Mouse (Mus musculus): ENCODE measurements at regions not wholly inside any gene's neighbourhood (a gene's known extent, or its start where the extent isn't known, plus 50 kb on each side); places are given as distances from the start of the nearest gene placed in this dataset.

DNA sequence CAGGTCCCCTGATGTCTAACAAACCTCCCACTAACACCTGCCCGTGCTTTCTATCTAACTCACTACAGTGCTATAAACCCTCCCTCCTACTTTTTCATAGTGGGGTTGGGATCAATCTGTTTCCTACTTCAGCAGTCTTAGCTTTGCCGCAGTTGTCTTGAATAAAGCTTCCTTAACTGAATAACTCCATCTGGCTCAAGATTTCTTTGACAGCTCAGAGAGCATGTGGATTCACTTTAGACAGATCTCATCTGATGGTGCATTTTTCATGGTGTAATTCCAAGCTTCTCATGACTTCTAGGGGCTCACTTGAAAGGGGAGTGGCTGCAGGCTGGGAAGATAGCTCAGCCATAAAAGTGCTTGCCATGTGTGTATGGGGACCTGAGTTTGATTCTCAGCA is 313.2 kb upstream of the Dpyd start:
- no peaks in the 10 kb centered on the region for H3K36me3 ChIP-seq (ENCODE audit: control insufficient read depth, insufficient read depth, low read length)
- DNase-seq (ENCODE audit: low spot score) = no peak
- H3K9ac ChIP-seq (ENCODE audit: low read depth, low read length) = no peak overlapping the region
- 87% methylated on average over 2 of the region's 2 CpGs for WGBS
- no peaks in the 10 kb centered on the region for H3K4me1 ChIP-seq (replicated peaks; ENCODE audit: control insufficient read depth, insufficient read depth, low read length)
- H3K4me3 ChIP-seq (ENCODE audit: low read depth, low read length) = no peak overlapping the region
- H3K27ac ChIP-seq (ENCODE audit: low read depth, low read length) = no peak overlapping the region
- no peaks in the 10 kb centered on the region for H3K27me3 ChIP-seq (ENCODE audit: control insufficient read depth, insufficient read depth, low read length)
- no peaks in the 10 kb centered on the region for H3K9me3 ChIP-seq (ENCODE audit: control insufficient read depth, low read length)
- ATAC-seq (ENCODE audit: low FRiP score) = no peak
- no peak overlapping the region for H3K4me2 ChIP-seq (replicated peaks; ENCODE audit: low read depth, low read length)

GRCm38 (mm10) chr3:118275917-118276316 is 286.0 kb upstream of the Dpyd start:
- H3K4me2 ChIP-seq (replicated peaks; ENCODE audit: low read depth, low read length) = no peak overlapping the region
- no peak for DNase-seq (ENCODE audit: low spot score)
- H3K36me3 ChIP-seq (ENCODE audit: control insufficient read depth, insufficient read depth, low read length) = no peaks in the 10 kb centered on the region
- ATAC-seq (ENCODE audit: low FRiP score) = no peak
- H3K27ac ChIP-seq (ENCODE audit: low read depth, low read length) = no peak overlapping the region
- H3K4me3 ChIP-seq (ENCODE audit: low read depth, low read length) = no peak overlapping the region
- no peaks in the 10 kb centered on the region for H3K4me1 ChIP-seq (replicated peaks; ENCODE audit: control insufficient read depth, insufficient read depth, low read length)
- H3K27me3 ChIP-seq (ENCODE audit: control insufficient read depth, insufficient read depth, low read length) = no peaks in the 10 kb centered on the region
- no peak overlapping the region for H3K9ac ChIP-seq (ENCODE audit: low read depth, low read length)
- H3K9me3 ChIP-seq (ENCODE audit: control insufficient read depth, low read length) = no peaks in the 10 kb centered on the region

DNA sequence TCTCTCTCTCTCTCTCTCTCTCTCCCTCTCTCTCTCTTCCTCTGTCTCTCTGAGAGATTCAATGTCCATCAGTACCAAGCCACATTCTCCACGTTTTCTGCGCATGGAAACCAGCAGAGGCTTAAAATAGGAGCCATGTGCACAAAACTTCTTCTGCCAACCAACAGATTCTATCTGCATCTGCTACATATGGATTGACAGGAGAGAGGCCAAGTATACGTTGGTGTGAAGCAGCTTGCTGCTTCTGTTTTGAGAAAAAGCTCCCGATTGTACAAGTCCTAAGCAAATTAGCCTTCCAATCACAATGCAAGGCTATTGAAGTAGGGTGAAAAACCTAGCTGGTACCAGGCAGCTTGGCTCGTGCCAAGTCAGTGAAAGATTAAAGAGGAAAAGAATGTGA is 283.7 kb upstream of the Dpyd start:
- Histone ChIP-seq H3K4me1 (replicated peaks; ENCODE audit: control insufficient read depth, insufficient read depth, low read length) (no peaks in the 10 kb centered on the region), H3K4me2 (replicated peaks; ENCODE audit: low read depth, low read length) (no peak overlapping the region), H3K4me3 (ENCODE audit: low read depth, low read length) (no peak overlapping the region), H3K27ac (ENCODE audit: low read depth, low read length) (no peak overlapping the region), H3K36me3 (ENCODE audit: control insufficient read depth, insufficient read depth, low read length) (no peaks in the 10 kb centered on the region), H3K9ac (ENCODE audit: low read depth, low read length) (no peak overlapping the region), H3K27me3 (ENCODE audit: control insufficient read depth, insufficient read depth, low read length) (no peaks in the 10 kb centered on the region), H3K9me3 (ENCODE audit: control insufficient read depth, low read length) (no peaks in the 10 kb centered on the region)
- ATAC-seq (ENCODE audit: low FRiP score) (no peak), DNase-seq (ENCODE audit: low spot score) (no peak)
- 80% methylated on average over 5 of the region's 5 CpGs for WGBS

- ATAC-seq (ENCODE audit: low FRiP score) (no peak), DNase-seq (ENCODE audit: low spot score) (no peak)
- Histone ChIP-seq H3K4me2 (replicated peaks; ENCODE audit: low read depth, low read length) (no peak overlapping the region), H3K9ac (ENCODE audit: low read depth, low read length) (no peak overlapping the region), H3K27me3 (ENCODE audit: control insufficient read depth, insufficient read depth, low read length) (no peaks in the 10 kb centered on the region), H3K4me1 (replicated peaks; ENCODE audit: control insufficient read depth, insufficient read depth, low read length) (no peaks in the 10 kb centered on the region), H3K4me3 (ENCODE audit: low read depth, low read length) (no peak overlapping the region), H3K27ac (ENCODE audit: low read depth, low read length) (no peak overlapping the region), H3K9me3 (ENCODE audit: control insufficient read depth, low read length) (no peaks in the 10 kb centered on the region), H3K36me3 (ENCODE audit: control insufficient read depth, insufficient read depth, low read length) (no peaks in the 10 kb centered on the region)
- WGBS = 81% methylated on average over 3 of the region's 3 CpGs
Observed at GRCm38 (mm10) chr3:118286946-118287345, 275.0 kb upstream of the Dpyd start.

GRCm38 (mm10) chr3:118325111-118325510 is 236.8 kb upstream of the Dpyd start:
- no peak for DNase-seq (ENCODE audit: low spot score)

GRCm38 (mm10) chr3:118328237-118328636 is 233.7 kb upstream of the Dpyd start:
- Histone ChIP-seq H3K36me3 (ENCODE audit: control insufficient read depth, insufficient read depth, low read length) (no peaks in the 10 kb centered on the region), H3K4me1 (replicated peaks; ENCODE audit: control insufficient read depth, insufficient read depth, low read length) (no peaks in the 10 kb centered on the region), H3K9me3 (ENCODE audit: control insufficient read depth, low read length) (no peaks in the 10 kb centered on the region), H3K9ac (ENCODE audit: low read depth, low read length) (no peak overlapping the region), H3K4me2 (replicated peaks; ENCODE audit: low read depth, low read length) (no peak overlapping the region), H3K27ac (ENCODE audit: low read depth, low read length) (no peak overlapping the region), H3K27me3 (ENCODE audit: control insufficient read depth, insufficient read depth, low read length) (no peaks in the 10 kb centered on the region), H3K4me3 (ENCODE audit: low read depth, low read length) (no peak overlapping the region)
- ATAC-seq (ENCODE audit: low FRiP score) = peak; percentile 81
- 77% methylated on average over 2 of the region's 2 CpGs for WGBS
- no peak for DNase-seq (ENCODE audit: low spot score)

More at GRCm38 (mm10) chr3:118325111-118325510, 236.8 kb upstream of the Dpyd start:
- H3K36me3 ChIP-seq (ENCODE audit: control insufficient read depth, insufficient read depth, low read length) = no peaks in the 10 kb centered on the region
- no peaks in the 10 kb centered on the region for H3K9me3 ChIP-seq (ENCODE audit: control insufficient read depth, low read length)
- no peak overlapping the region for H3K4me3 ChIP-seq (ENCODE audit: low read depth, low read length)
- no peak for ATAC-seq (ENCODE audit: low FRiP score)
- H3K4me1 ChIP-seq (replicated peaks; ENCODE audit: control insufficient read depth, insufficient read depth, low read length) = no peaks in the 10 kb centered on the region
- H3K9ac ChIP-seq (ENCODE audit: low read depth, low read length) = no peak overlapping the region
- no peaks in the 10 kb centered on the region for H3K27me3 ChIP-seq (ENCODE audit: control insufficient read depth, insufficient read depth, low read length)
- H3K27ac ChIP-seq (ENCODE audit: low read depth, low read length) = no peak overlapping the region
- no peak overlapping the region for H3K4me2 ChIP-seq (replicated peaks; ENCODE audit: low read depth, low read length)
- WGBS = 84% methylated on average over 5 of the region's 5 CpGs

GRCm38 (mm10) chr3:118329132-118329674 is 232.7 kb upstream of the Dpyd start:
- no peaks in the 10 kb centered on the region for H3K36me3 ChIP-seq (ENCODE audit: control insufficient read depth, insufficient read depth, low read length)
- no peaks in the 10 kb centered on the region for H3K4me1 ChIP-seq (replicated peaks; ENCODE audit: control insufficient read depth, insufficient read depth, low read length)
- DNase-seq (ENCODE audit: low spot score) = no peak
- 88% methylated on average over 5 of the region's 5 CpGs for WGBS
- H3K27me3 ChIP-seq (ENCODE audit: control insufficient read depth, insufficient read depth, low read length) = no peaks in the 10 kb centered on the region
- no peak overlapping the region for H3K4me3 ChIP-seq (ENCODE audit: low read depth, low read length)
- H3K9me3 ChIP-seq (ENCODE audit: control insufficient read depth, low read length) = no peaks in the 10 kb centered on the region
- H3K27ac ChIP-seq (ENCODE audit: low read depth, low read length) = no peak overlapping the region
- no peak overlapping the region for H3K9ac ChIP-seq (ENCODE audit: low read depth, low read length)
- no peak for ATAC-seq (ENCODE audit: low FRiP score)
- no peak overlapping the region for H3K4me2 ChIP-seq (replicated peaks; ENCODE audit: low read depth, low read length)

DNA sequence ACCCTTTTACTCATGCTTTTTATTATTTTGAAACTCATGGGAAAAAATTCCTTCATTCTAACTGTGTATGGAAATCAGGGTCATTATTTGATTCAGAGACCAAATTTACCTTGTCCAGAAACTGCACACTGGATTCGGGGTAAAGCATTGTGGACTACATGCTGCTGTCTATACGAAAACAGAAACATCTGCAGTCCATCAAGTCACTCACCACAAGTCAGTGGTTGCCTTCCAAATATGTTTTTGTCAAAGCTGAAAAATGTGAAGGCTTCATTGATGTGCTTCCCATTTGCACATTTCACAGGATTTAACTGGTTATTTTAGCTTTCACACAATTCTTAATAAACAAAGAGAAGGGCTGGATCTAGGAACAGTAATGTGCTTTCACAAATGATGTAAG is 230.4 kb upstream of the Dpyd start:
- no peak overlapping the region for H3K4me3 ChIP-seq (ENCODE audit: low read depth, low read length)
- no peaks in the 10 kb centered on the region for H3K36me3 ChIP-seq (ENCODE audit: control insufficient read depth, insufficient read depth, low read length)
- H3K9ac ChIP-seq (ENCODE audit: low read depth, low read length) = no peak overlapping the region
- no peaks in the 10 kb centered on the region for H3K27me3 ChIP-seq (ENCODE audit: control insufficient read depth, insufficient read depth, low read length)
- ATAC-seq (ENCODE audit: low FRiP score) (no peak), DNase-seq (ENCODE audit: low spot score) (no peak)
- 67% methylated on average over 2 of the region's 2 CpGs for WGBS
- no peaks in the 10 kb centered on the region for H3K9me3 ChIP-seq (ENCODE audit: control insufficient read depth, low read length)
- no peak overlapping the region for H3K4me2 ChIP-seq (replicated peaks; ENCODE audit: low read depth, low read length)
- H3K4me1 ChIP-seq (replicated peaks; ENCODE audit: control insufficient read depth, insufficient read depth, low read length) = no peaks in the 10 kb centered on the region
- H3K27ac ChIP-seq (ENCODE audit: low read depth, low read length) = no peak overlapping the region

GRCm38 (mm10) chr3:118338716-118339115 is 223.2 kb upstream of the Dpyd start:
- H3K27me3 ChIP-seq (ENCODE audit: control insufficient read depth, insufficient read depth, low read length) = no peaks in the 10 kb centered on the region
- H3K4me1 ChIP-seq (replicated peaks; ENCODE audit: control insufficient read depth, insufficient read depth, low read length) = no peaks in the 10 kb centered on the region
- no peak overlapping the region for H3K4me2 ChIP-seq (replicated peaks; ENCODE audit: low read depth, low read length)
- no peak overlapping the region for H3K4me3 ChIP-seq (ENCODE audit: low read depth, low read length)
- no peaks in the 10 kb centered on the region for H3K36me3 ChIP-seq (ENCODE audit: control insufficient read depth, insufficient read depth, low read length)
- no peak for DNase-seq (ENCODE audit: low spot score)
- H3K9me3 ChIP-seq (ENCODE audit: control insufficient read depth, low read length) = no peaks in the 10 kb centered on the region
- ATAC-seq (ENCODE audit: low FRiP score) = no peak
- no peak overlapping the region for H3K9ac ChIP-seq (ENCODE audit: low read depth, low read length)
- no peak overlapping the region for H3K27ac ChIP-seq (ENCODE audit: low read depth, low read length)
